Mouse (Mus musculus): ENCODE data around the gene Efna5.

DNA sequence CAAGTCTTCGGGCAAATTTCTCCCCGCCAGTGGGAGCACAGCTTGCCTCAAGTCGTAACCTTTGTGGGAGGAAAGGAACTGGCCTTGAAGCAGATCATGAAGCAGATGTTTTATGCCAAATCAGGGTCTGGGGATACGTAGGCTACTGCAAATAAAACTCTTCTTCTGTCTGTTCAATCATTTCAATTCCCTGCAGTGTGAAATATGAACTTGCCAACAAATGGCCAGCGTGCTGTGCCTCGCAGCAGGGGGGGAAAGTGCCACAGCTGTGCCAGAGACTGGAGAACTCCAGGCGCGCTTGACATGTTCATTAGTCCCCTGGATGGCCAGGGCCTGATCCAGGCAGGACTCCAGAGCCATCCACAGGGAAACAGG lies 255.5 kb downstream of the Efna5 start:
- TF ChIP-seq POLR2A (IDR thresholded peaks at IDR 0.05; ENCODE audit: borderline replicate concordance, extremely low read depth, insufficient read depth, insufficient read length, poor library complexity, severe bottlenecking) = no peak
- no peak for TF ChIP-seq CTCF (IDR thresholded peaks at IDR 0.05; ENCODE audit: borderline replicate concordance, extremely low read depth, insufficient read depth, insufficient read length)

Data from brain, embryonic 14.5 days (tissue).